Mouse (Mus musculus) layer of hippocampus, adult 2 months (tissue): ENCODE measurements at regions not wholly inside any gene's neighbourhood (a gene's known extent, or its start where the extent isn't known, plus 50 kb on each side); places are given as distances from the start of the nearest gene placed in this dataset.

ENCODE experiments used
- DNase-seq, 2 experiments: peaks; one replicate each; pipeline ENCODE4 v3.0.0; 2022; ENCODE audit warnings: low spot score in 2 of 2
- H3K27ac ChIP-seq: fragments of 200-600 bp; 2 replicates; pipeline ENCODE4 v1.8.1; 2022
- H3K4me3 ChIP-seq: fragments of 200-600 bp; 2 replicates; pipeline ENCODE4 v1.8.1; 2022; ENCODE audit warnings: mild to moderate bottlenecking
- CTCF ChIP-seq: fragments of 200-600 bp; conservative IDR thresholded peaks from 2 replicates; pipeline ENCODE4 v1.8.1; 2022; ENCODE audit warnings: antibody characterized with exemption, mild to moderate bottlenecking, moderate library complexity

GRCm38 (mm10) chr6:147199955-147200354, 64.0 kb downstream of the Pthlh start:
- Histone ChIP-seq H3K4me3 (no peak overlapping the region), H3K27ac (no peak overlapping the region)
- TF ChIP-seq CTCF: no peak
- no peak for DNase-seq

DNA sequence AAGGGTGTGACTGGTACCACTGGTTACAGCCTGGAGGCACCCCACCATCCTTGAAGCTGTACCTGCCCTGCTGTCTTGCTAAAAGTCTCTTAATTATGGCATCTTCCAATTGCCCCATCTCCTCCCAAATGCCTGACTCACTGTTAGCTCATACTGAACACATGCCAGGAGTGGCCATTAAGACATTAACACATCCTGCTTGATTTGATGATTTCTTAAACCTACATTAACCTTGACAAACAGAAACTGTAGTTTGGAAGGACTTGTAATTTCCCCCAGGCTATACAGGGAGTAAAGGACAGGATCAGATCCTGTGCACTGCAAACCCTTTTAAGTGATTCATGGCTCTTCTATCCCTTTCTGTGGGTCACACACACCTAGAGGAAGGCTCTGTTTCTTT, 64.6 kb downstream of the Pthlh start:
- TF ChIP-seq CTCF: no peak
- no peak overlapping the region for H3K4me3 ChIP-seq
- H3K27ac ChIP-seq: no peak overlapping the region
- DNase-seq: no peak

DNA sequence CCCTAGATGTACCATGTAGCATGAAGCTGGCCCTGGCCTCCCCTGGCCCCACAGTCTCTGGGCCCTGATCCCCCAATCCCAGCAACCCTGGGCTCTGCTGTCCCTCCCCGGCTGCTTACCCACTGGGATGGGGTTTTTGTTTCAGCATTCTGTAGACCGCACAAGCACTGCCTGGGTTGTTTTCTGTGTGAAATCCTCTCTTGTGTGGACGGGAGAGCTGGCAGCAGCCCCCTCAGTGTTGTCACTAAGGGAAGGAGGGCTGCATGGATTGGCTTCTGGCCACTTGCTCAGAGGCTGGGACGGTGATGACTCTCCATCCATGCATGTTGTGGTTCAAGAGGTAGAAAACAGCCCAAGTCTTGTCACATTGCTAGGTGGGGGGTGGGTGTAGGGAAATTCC, 67.6 kb downstream of the Pthlh start:
- DNase-seq: no peak
- no peak overlapping the region for H3K27ac ChIP-seq
- no peak overlapping the region for H3K4me3 ChIP-seq
- no peak for TF ChIP-seq CTCF

DNA sequence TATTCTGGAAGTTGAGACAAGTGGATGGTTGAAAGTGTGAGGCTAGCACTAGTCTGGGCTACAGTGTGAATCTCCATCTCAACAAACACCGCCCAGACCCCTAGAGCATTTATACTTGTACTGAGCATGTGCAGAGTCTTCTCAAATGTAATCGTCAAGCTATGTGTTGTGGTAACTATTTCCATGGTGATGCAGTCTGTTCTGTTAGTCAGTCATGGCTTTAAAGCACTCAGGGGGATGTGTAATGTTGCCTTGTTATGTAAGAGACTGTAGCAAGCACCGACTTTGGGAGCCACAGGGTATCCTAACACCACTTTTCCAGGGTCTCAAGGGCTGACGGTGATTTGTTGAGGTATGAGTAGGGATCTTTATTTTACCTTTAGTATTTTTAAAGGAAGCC, 68.7 kb downstream of the Pthlh start:
- peak in 1 of 2 experiments; percentile 13 for DNase-seq
- H3K4me3 ChIP-seq: no peak overlapping the region

DNA sequence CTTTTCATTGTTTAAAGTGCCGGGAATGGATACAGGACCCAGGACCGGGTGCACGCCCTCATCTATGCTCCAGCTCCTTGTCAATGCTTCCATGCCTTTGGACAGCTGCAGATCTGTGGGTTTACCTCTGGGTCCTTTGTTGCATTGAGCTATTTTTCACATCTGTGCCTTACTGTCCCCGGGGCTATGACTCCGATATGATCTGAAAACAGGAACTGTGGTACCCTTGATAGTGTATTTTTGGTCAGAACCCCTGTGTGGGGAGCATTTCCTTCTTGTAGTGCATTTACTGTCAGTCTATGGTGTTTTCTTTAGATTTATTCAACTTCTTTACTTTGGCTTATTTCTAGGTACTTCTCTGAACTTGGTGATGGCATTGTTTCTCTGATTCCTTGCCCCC, 76.3 kb downstream of the Pthlh start:
- Histone ChIP-seq H3K4me3 (no peak overlapping the region), H3K27ac (no peak overlapping the region)
- DNase-seq: no peak
- TF ChIP-seq CTCF: no peak

More for the DNA sequence above, 68.7 kb downstream of the Pthlh start:
- peak overlapping the region; percentile 79 for H3K27ac ChIP-seq
- TF ChIP-seq CTCF: no peak

DNA sequence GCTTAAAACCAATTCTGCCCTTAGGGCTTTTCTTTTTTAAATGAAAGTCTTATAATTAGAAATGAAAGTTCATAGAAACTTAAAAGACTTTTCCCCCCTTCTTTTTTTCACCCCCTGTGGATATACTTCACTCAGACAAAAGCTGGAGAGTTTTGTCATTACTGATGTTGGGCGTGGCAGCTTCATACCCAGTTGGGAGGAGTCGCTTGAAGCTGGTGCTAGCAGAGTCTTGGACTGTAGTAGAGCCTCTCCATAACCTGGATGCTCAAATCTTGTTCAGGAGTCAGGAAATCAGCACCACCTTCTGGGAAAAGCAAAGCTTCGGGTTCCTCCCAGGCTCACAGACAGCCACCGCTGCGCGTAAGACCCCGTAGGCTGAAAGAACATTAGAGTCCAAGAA, 85.7 kb downstream of the Pthlh start:
- Histone ChIP-seq H3K4me3 (no peak overlapping the region), H3K27ac (no peak overlapping the region)
- TF ChIP-seq CTCF: no peak
- DNase-seq: no peak

GRCm38 (mm10) chr6:147176176-147176575, 85.0 kb downstream of the Klhl42 start:
- H3K4me3 ChIP-seq: no peak overlapping the region
- TF ChIP-seq CTCF: no peak
- DNase-seq: no peak
- no peak overlapping the region for H3K27ac ChIP-seq
